Mouse (Mus musculus) adrenal gland, postnatal 10 days (tissue): ENCODE results near the gene Plpp7. TPM values are rescaled to one million over a fixed set of nuclear protein-coding genes. Genes with fewer than 3 reads are reported as not detected.

Experiments used
- DNase-seq: peaks from one replicate; pipeline ENCODE4 v3.0.0; 2021; ENCODE audit warnings: mixed read lengths
- long read RNA-seq, 2 experiments: library from polyadenylated mRNA; stranded (forward); transcript quantifications; one replicate each; pipeline ENCODE4 v2.0.0; 2021
- total RNA-seq, 2 experiments: library from RNA; stranded (reverse); gene quantifications; 2 replicates each; pipeline ENCODE4 v1.2.3; 2021

The Plpp7 gene
- total RNA-seq, result 1 to 10 TPM; 3.9 to 8.6 TPM
- long read RNA-seq, experiment 1, transcript Plpp7-201 (2 exons, 1,947 nt), result major isoform, 7 of 7 reads
- long read RNA-seq, experiment 1, partial matches to known transcripts, result 0 of 7 reads
- long read RNA-seq, experiment 1, other reads (novel, unspliced or antisense), result 0 of 7 reads
- long read RNA-seq, experiment 2, transcript Plpp7-201 (2 exons, 1,947 nt), result major isoform, 6 of 6 reads
- long read RNA-seq, experiment 2, partial matches to known transcripts, result 0 of 6 reads
- long read RNA-seq, experiment 2, other reads (novel, unspliced or antisense), result 0 of 6 reads

GRCm38 (mm10) chr2:32095351-32096121 is at the start of gene Plpp7:
Plpp7 (plus strand) TSS chr2:32095528.
- peak; percentile 71 for DNase-seq

- no peak for DNase-seq
Observed at GRCm38 (mm10) chr2:32046009-32046408, 49.3 kb upstream of the Plpp7 start.

DNA sequence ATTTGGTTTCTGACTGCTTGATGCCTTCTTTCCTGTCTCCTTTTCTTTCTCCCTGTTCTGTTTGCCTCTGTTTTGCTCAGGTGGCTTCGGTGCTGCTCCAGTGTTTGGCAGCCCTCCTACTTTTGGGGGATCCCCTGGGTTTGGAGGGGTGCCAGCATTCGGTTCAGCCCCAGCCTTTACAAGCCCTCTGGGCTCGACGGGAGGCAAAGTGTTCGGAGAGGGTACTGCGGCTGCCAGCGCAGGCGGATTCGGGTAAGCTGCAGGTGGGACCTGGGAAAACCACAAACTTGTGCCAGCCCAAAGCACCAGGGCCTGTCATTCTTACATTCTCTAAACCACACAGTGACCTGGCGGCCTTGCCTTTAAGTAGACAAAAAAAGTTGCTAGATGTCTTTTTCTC is 48.0 kb upstream of the Plpp7 start:
- DNase-seq, result no peak

DNA sequence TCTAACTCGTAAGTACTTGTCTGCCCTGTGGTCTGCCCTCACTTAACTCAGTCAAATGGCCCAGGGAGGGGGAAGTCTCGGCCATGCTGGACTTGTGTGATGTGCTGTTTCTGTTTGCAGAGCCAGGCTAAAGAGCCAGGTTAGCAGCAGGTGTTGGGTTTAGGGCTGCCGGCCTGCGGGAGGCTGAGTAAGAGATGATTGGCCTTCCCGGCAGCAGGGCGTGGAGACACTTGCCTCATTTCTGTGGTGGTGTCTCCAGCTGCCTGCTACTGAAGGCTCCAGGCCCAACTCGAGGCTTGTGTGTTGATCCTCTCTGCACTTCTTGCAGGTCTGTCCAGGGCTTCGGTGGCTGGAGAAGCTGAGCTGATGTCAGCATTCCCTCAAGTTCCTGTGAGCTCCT is 43.5 kb upstream of the Plpp7 start:
- no peak for DNase-seq

DNA sequence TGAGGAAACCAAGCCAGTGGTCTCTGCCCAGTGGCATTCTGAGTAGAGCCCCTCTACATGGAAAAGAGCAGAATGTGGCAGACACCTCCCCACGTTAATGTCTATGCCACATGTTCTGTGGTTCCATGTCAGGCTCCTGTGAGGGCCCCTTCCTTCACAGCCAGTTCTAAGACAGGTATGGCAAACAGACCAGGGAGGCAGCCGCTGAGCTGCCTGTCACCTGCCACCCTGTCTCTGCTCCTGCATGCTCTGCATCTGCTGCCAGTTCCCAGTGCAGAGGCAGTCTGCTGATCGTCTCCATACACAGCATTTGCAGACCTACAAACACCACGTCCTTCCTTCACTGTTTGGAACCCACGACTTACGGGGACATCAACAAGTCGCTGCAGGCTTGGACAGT is 42.9 kb upstream of the Plpp7 start:
- no peak for DNase-seq

DNA sequence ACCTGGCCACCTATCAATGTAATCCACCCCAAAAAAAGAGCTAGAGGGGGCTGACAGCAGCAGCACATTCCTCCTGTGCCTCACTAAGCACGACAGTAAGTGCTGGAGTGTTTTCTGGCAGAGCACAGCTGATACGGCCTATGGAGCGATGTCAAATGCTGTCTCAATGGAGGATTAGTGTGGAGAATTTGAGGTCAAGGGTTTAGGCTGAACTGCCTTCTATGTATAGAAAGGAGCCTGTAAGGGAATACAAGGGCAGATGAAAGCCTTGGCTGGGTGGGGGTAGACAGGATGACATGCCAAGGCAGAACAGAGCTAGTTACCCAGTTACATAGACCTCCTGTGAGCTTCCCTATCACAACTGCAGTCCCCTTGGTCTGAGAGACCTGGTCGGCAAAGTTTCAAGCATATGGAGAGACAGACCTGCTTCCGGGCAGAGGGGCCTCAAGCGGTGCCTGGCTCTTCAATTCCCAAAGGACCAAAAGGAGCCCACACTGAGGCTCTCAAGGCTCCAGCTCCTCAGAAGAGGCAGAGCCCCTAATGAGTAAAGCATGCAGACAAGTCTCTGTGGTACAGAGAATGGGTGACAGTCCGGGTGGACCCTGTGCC is 39.9 kb upstream of the Plpp7 start:
- DNase-seq, result no peak

GRCm38 (mm10) chr2:32056524-32056923 is 38.8 kb upstream of the Plpp7 start:
- no peak for DNase-seq

DNA sequence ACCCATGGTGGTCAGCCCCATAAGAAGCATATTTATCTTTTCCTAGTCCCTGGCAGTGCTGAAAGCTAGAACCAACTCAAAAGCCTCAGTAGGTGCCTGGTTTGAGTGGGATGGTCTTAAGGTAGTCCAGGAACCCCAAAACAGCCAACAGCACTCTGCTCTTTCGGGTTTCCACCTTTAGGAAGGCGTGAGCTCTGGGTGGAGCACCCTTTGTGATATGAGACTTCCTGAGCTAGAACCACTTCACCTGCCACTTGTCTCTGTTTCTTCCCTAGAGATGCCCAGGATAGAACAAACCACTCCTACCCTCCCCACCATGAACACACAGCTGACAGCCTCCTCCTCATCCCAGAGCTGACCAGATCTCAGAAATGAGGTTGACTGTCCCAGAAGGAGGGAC is 38.0 kb upstream of the Plpp7 start:
- DNase-seq, result no peak

- no peak for DNase-seq
Observed at GRCm38 (mm10) chr2:32057794-32058193, 37.5 kb upstream of the Plpp7 start.

- DNase-seq, result no peak
Observed at GRCm38 (mm10) chr2:32058241-32058640, 37.1 kb upstream of the Plpp7 start.

DNA sequence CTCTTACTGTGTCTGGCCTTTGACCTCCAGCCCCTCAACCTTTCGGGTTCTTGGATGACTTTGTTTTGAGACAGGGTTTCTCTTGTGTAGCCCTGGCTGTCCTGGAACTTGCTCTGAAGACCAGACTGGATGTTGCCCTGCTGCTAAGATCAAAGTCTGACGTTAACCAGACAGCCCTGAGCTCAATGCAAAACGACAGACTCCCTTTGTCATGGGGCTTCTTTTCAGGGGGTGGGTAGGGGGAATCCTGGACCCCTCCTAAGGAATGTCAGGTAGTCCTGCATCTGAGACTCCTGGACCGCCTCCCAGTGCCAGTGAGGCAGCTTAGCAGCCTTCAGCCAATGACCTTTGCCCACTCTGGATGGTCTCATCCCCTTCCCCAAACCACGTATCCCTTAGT is 36.6 kb upstream of the Plpp7 start:
- DNase-seq, result no peak

- no peak for DNase-seq
Observed at GRCm38 (mm10) chr2:32059613-32060012, 35.7 kb upstream of the Plpp7 start.

- no peak for DNase-seq
Observed at GRCm38 (mm10) chr2:32060228-32060805, 35.0 kb upstream of the Plpp7 start.

- DNase-seq, result no peak
Observed at GRCm38 (mm10) chr2:32061189-32061588, 34.1 kb upstream of the Plpp7 start.

DNA sequence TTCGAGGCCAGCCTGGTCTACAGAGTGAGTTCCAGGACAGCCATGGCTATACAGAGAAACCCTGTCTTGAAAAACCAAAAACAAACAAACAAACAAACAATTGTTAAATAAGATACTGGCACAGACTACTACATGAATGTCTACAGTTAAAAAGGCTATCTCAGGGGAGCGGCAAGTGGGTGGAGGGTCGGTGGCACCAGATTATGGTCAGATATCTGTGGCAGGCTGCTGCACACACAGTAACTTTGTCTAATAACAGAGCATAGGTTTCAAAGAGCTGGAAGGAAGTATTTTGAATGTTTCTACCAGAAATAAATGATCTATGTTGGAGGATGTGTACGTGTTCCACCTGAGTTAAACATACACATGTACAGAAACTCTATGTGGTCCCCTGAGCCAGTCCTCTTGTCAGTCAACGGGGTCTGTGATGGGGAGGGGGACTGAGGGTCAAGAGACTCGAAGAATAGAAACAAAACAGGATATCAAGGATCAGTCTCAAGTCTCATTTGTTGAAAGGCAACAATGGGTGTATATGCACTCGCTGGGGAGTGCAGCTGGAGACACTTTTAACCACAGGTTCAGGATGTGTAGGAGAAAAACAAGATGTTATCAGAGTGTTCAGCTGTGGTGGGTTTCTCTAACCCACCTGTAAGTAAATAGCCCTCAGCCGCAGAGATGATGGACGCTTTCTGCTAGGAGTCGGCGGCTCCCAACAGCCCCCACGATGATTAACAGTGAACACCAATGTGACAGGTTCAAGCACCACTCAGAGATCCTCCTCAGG is 33.4 kb upstream of the Plpp7 start:
- DNase-seq, result no peak

DNA sequence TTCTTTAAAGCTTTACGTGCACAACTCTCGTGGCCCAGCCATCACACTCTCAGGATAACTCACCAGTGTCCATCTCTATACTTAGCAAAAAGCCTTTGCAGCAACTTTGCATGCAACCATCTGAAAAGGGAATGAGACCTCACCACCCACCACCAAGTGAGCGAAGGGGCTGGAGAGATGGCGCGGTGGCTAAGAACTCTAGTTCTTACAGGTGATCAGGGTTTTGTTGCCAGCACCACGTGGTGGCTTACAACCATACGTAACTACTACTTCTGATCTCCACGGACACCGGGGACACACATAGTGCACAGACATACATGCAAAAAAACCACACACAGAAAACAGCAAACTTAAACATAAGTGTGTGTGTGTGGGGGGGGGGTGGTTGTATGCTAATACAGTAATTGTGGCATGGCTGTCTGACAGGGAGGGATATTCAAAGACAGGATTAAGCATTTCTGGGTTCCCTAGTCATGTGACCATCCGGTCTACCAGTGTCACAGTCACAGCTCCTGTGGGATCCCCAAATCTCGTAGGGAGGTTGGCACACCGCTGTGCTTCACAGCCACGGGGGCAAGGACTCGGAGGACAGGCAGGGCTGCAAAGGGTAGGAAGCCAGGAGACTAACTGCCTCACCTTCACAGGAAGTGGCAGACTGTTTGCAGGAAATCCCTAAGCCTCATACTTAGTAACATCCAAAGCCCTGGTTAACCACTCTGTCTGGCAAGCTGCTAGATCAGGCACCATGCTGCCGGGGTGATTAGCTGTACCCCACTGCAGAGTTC is 32.5 kb upstream of the Plpp7 start:
- no peak for DNase-seq

DNA sequence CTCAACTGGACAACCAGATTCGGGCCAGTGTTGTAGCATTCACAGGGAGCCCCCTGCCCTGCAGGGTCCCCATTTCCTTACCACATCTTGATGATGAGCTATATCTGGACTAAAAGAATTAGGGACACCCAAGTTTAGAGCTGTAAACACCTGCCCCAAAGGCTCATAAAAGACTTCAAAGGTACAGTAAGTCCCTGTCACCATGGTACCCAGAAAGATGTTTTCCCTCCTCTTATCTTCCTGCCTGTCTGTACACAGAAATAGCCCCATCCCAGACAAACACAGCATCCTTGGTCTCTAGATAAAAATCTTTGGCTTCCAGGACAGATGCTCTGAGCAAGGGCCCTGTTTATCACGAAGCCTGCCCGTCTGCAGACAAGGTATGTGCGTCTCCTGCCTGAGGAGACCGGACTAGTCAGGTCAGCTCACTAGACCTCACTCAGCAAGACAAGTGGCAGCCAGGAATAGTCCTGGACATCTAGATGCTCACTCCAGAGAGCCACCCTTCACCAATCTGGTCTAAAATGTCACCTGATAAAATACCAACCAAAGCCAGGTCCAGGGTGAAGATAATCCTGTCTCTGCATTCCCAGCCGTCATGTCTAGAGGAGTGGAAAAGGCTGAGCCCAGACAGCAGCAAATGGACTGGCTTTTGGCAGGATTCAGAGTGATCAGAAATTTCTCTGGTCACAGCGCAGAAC is 31.7 kb upstream of the Plpp7 start:
- no peak for DNase-seq

DNA sequence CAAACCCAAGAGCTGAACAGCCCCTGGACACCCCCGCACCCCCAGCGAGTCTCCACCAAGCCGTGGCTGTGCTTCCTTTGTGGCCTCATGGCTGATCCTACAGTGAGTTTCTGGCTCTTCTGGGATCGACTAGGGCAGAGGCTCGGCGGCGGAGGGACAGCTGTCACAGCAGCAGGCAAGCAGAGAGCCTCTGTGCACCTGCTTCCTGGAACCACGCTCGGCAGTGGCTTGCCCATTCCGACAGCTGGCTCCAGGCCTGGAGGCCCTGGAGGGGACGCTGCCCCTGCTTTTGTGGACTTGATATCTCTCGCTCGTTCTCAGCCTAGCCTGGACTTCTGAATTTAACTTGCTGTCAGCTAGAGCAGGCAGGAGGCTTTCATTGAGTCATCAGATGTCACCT is 30.4 kb upstream of the Plpp7 start:
- no peak for DNase-seq

- no peak for DNase-seq
Observed at GRCm38 (mm10) chr2:32065371-32065791, 29.9 kb upstream of the Plpp7 start.

DNA sequence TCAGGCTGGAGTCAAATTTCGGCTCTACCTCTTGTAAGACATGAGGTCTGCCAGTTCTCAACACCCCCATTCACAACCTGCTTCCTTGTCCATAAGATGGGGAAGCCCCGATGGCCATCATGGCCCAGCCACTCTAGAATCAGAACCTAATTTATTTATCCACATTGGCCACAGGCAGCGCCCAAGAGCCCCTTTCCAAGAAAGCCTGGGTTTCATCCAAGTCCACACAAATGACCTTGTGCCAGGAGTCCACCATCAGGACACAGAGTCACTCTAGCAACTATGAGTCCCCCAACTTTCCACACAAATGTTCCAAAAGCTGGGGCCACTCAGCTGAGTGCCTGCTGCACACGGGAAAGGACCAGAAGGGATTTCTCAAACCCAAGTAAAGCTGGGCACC is 29.3 kb upstream of the Plpp7 start:
- DNase-seq, result no peak
